Mouse (Mus musculus) stomach, postnatal 0 days (tissue): ENCODE data around the gene Rnf43. TPM values are rescaled to one million over a fixed set of nuclear protein-coding genes. Genes with fewer than 3 reads are reported as not detected.

Experiments used
- ATAC-seq: fragments of 200-750 bp; cut with Nextera tagmentation; 2 replicates; pipeline ENCODE4 v1.8.0; 2017; ENCODE audit not compliant: low FRiP score, low TSS enrichment
- DNase-seq: peaks from one replicate; pipeline ENCODE4 v3.0.0-alpha.2; 2016; ENCODE audit warnings: low spot score
- H3K27ac ChIP-seq: fragments of 300-500 bp; sonication (generic); replicated peaks from 2 replicates; pipeline ENCODE4 v1.5.1; 2014; ENCODE audit warnings: mild to moderate bottlenecking, control low read depth
- H3K27me3 ChIP-seq: fragments of 300-500 bp; sonication (generic); 2 replicates; pipeline ENCODE4 v1.6.1; 2014; ENCODE audit warnings: low read length; ENCODE audit not compliant: control insufficient read depth, insufficient read depth
- H3K36me3 ChIP-seq: fragments of 300-500 bp; sonication (generic); 2 replicates; pipeline ENCODE4 v1.6.1; 2014; ENCODE audit warnings: low read length, mixed read lengths; ENCODE audit not compliant: control insufficient read depth, insufficient read depth
- H3K4me1 ChIP-seq: fragments of 300-500 bp; sonication (generic); replicated peaks from 2 replicates; pipeline ENCODE4 v1.6.1; 2014; ENCODE audit warnings: antibody characterized with exemption; ENCODE audit not compliant: control insufficient read depth, insufficient read depth
- H3K4me2 ChIP-seq: fragments of 300-500 bp; sonication (generic); replicated peaks from 2 replicates; pipeline ENCODE4 v1.6.1; 2014; ENCODE audit warnings: low read depth, mild to moderate bottlenecking, control low read depth, moderate library complexity
- H3K4me3 ChIP-seq: fragments of 300-500 bp; sonication (generic); 2 replicates; pipeline ENCODE4 v1.5.1; 2014; ENCODE audit warnings: low read depth, low read length, control low read depth
- H3K9ac ChIP-seq: fragments of 300-500 bp; sonication (generic); 2 replicates; pipeline ENCODE4 v1.6.1; 2014; ENCODE audit warnings: mild to moderate bottlenecking, low read length, control low read depth, mixed read lengths
- H3K9me3 ChIP-seq: fragments of 300-500 bp; sonication (generic); 2 replicates; pipeline ENCODE4 v1.6.1; 2016; ENCODE audit warnings: low read length; ENCODE audit not compliant: control insufficient read depth
- CTCF ChIP-seq: IDR thresholded peaks from 2 replicates; pipeline ENCODE4 v1.5.1; 2016; ENCODE audit warnings: antibody characterized with exemption, low read depth, mild to moderate bottlenecking, moderate library complexity
- EP300 ChIP-seq: optimal IDR thresholded peaks from 2 replicates; pipeline ENCODE3; 2016; ENCODE audit warnings: antibody characterized with exemption
- WGBS: fragments of 180-500 bp; shearing (Covaris S2); extraction: QIAGEN DNeasy Blood & Tissue Kit; methylation state at CpG from one replicate; pipeline ENCODE4 v1.1.7; 2014; 5-methylcytosine and 5-hydroxymethylcytosine counted together
- polyA plus RNA-seq: library from polyadenylated mRNA; unstranded; fragments of >200 nt; fragmentation: Nextera tagmentation; extraction: Ambion mirVana; gene quantifications from 2 replicates; pipeline ENCODE4 v1.2.1, GENCODE M21; 2015

Gene Rnf43
- polyA plus RNA-seq, 1 experiment from 2014 or later: 6.6 TPM

- no peaks in the 10 kb centered on the region for H3K4me1 ChIP-seq
- H3K27me3 ChIP-seq: no peaks in the 10 kb centered on the region
- H3K9me3 ChIP-seq: no peaks in the 10 kb centered on the region
- TF ChIP-seq EP300 (no peak), CTCF (no peak)
- DNase-seq (no peak), ATAC-seq (0 out of 2 replicates have a peak, but pooled peaks have one; percentile 59)
- H3K27ac ChIP-seq: no peak overlapping the region
- H3K36me3 ChIP-seq: 0 out of 2 replicates have a peak, but pooled peaks cover 2% of the 10 kb centered on the region
- no peak overlapping the region for H3K4me2 ChIP-seq
- no peak overlapping the region for H3K4me3 ChIP-seq
- H3K9ac ChIP-seq: no peak overlapping the region
- WGBS: 58% methylated on average over 4 of the region's 4 CpGs
These were observed 39.4 kb upstream of the Rnf43 start for GRCm38 (mm10) chr11:87623160-87623559.

- DNase-seq: peak; percentile 70
- no peak overlapping the region for H3K9ac ChIP-seq
These were observed 32.7 kb upstream of the Rnf43 start for GRCm38 (mm10) chr11:87629859-87630258.

GRCm38 (mm10) chr11:87638793-87639192 lies 23.7 kb upstream of the Rnf43 start:
- Histone ChIP-seq H3K4me3 (peak overlapping the region; percentile 43), H3K9me3 (no peaks in the 10 kb centered on the region), H3K36me3 (no peaks in the 10 kb centered on the region), H3K27ac (peak overlapping the region; percentile 71), H3K27me3 (no peaks in the 10 kb centered on the region), H3K4me1 (no peaks in the 10 kb centered on the region), H3K4me2 (peak overlapping the region; percentile 79), H3K9ac (peak overlapping the region; percentile 78)
- DNase-seq: no peak
- 25% methylated on average over 2 of the region's 2 CpGs for WGBS
- 0 out of 2 replicates have a peak, but pooled peaks have one; percentile 18 for ATAC-seq
- TF ChIP-seq EP300: no peak
- TF ChIP-seq CTCF: no peak

More at GRCm38 (mm10) chr11:87629859-87630258, 32.7 kb upstream of the Rnf43 start:
- no peak overlapping the region for H3K4me3 ChIP-seq
- H3K4me1 ChIP-seq: no peaks in the 10 kb centered on the region
- H3K9me3 ChIP-seq: no peaks in the 10 kb centered on the region
- TF ChIP-seq EP300 (no peak), CTCF (peak; percentile 82)
- no peak overlapping the region for H3K27ac ChIP-seq
- WGBS: 23% methylated on average over 10 of the region's 10 CpGs
- ATAC-seq: peak; percentile 70; the same call in 1 of the 2 replicates
- H3K27me3 ChIP-seq: no peaks in the 10 kb centered on the region
- H3K36me3 ChIP-seq: no peaks in the 10 kb centered on the region
- no peak overlapping the region for H3K4me2 ChIP-seq

DNA sequence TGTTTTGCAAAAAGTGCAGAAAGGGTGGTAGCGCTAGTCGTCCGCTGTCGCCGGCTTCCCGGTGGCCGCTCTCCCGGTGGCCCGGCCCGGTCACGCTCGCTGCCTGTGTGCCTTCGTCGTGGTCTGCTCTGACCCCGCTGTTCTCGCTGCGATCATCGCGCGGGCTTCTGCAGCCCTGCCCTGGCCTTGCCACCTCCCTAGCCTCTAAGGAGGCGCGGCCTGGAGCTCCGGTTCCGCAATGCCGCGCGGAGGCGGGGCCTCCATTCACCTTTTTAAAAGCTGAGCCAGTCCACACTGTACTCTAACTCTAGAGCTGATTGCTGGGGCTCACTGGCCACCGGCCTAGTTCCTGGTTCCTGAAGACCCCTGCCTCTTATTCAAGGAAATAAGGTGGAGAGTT lies 23.3 kb upstream of the Rnf43 start:
- TF ChIP-seq CTCF (no peak), EP300 (no peak)
- Histone ChIP-seq H3K27ac (peak overlapping the region; percentile 71), H3K4me2 (peak overlapping the region; percentile 79), H3K36me3 (no peaks in the 10 kb centered on the region), H3K9ac (peak overlapping the region; percentile 78), H3K4me1 (no peaks in the 10 kb centered on the region), H3K9me3 (no peaks in the 10 kb centered on the region), H3K27me3 (no peaks in the 10 kb centered on the region), H3K4me3 (peak overlapping the region; percentile 43)
- WGBS: under 1% methylated on average over 29 of the region's 29 CpGs
- ATAC-seq: peak; percentile 95
- DNase-seq: peak; percentile 84

GRCm38 (mm10) chr11:87642865-87643264 lies 19.7 kb upstream of the Rnf43 start:
- H3K9me3 ChIP-seq: no peaks in the 10 kb centered on the region
- TF ChIP-seq CTCF: no peak
- TF ChIP-seq EP300: no peak
- no peak for DNase-seq
- no peaks in the 10 kb centered on the region for H3K36me3 ChIP-seq
- H3K9ac ChIP-seq: no peak overlapping the region
- H3K4me3 ChIP-seq: no peak overlapping the region
- H3K4me2 ChIP-seq: no peak overlapping the region
- no peaks in the 10 kb centered on the region for H3K4me1 ChIP-seq
- H3K27ac ChIP-seq: no peak overlapping the region
- no peak for ATAC-seq
- no peaks in the 10 kb centered on the region for H3K27me3 ChIP-seq

DNA sequence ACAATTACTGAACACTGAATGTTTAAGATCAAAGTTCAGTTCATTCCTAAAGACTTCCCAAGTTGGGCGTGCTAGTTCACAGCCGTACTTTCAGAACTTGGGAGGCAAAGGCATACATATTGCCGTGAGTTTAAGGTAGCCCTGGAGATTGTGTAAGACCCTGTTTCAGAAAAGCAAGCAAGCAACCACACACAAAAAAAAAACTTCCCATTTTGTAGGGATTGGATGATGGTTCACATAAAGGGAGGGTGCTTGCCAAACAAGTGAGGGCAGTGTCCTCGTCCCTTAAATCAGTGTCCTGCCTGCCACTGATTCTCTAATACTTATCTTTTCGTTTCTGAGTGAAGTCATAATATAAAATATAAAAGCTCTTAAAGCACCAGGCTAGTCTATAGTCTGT lies 7.8 kb upstream of the Rnf43 start:
- no peak overlapping the region for H3K4me3 ChIP-seq
- DNase-seq (no peak), ATAC-seq (no peak)
- TF ChIP-seq CTCF (no peak), EP300 (no peak)
- no peak overlapping the region for H3K27ac ChIP-seq
- no peak overlapping the region for H3K4me2 ChIP-seq
- H3K9me3 ChIP-seq: no peaks in the 10 kb centered on the region
- H3K27me3 ChIP-seq: no peaks in the 10 kb centered on the region
- H3K4me1 ChIP-seq: no peaks in the 10 kb centered on the region
- WGBS: 59% methylated on average over 5 of the region's 5 CpGs
- no peak overlapping the region for H3K9ac ChIP-seq
- H3K36me3 ChIP-seq: no peaks in the 10 kb centered on the region
